Mouse (Mus musculus) erythroblast, embryonic 14.5 days (primary cell): Measurements from ENCODE around the gene Fgfr2.

Experiments used
- GATA1 ChIP-seq: IDR thresholded peaks from 2 replicates; pipeline ENCODE4 v1.6.1; 2012; ENCODE audit warnings: low read length, inconsistent platforms, mixed read lengths
- TAL1 ChIP-seq: IDR thresholded peaks from 3 replicates; pipeline ENCODE4 v1.6.1; 2012; ENCODE audit warnings: low read length, inconsistent platforms, mixed read lengths

DNA sequence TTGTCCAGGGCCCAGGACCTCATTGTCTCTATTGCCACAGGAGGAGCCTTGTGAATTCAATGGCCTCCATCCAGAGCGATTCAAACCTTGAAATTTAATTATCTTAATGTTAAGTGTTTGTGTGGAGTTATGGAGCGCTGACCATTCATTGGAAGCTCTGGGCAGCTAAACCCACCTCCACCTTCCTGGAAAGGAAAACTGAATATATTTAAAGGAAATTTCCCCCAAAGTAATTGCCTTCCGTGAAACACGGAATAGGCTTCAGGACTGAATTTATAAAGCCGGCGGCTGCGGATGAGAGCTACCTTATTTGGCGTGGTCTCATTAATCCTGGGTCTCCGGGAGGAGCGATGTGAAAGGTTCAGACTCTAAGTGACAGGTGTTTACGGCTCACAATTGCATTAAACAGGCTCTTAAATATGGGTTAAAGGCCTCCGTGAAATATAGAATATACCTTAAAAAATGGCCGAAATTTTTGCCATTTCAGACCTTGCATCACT is 1479.8 kb downstream of the Fgfr2 start:
- TF ChIP-seq TAL1 (no peak), GATA1 (no peak)
